Mouse (Mus musculus) stomach, postnatal 0 days (tissue): ENCODE measurements at regions not wholly inside any gene's neighbourhood (a gene's known extent, or its start where the extent isn't known, plus 50 kb on each side); places are given as distances from the start of the nearest gene placed in this dataset.

Experiments used
- ATAC-seq: fragments of 200-750 bp; cut with Nextera tagmentation; 2 replicates; pipeline ENCODE4 v1.8.0; 2017; ENCODE audit not compliant: low FRiP score, low TSS enrichment
- DNase-seq: peaks from one replicate; pipeline ENCODE4 v3.0.0-alpha.2; 2016; ENCODE audit warnings: low spot score
- H3K27ac ChIP-seq: fragments of 300-500 bp; sonication (generic); replicated peaks from 2 replicates; pipeline ENCODE4 v1.5.1; 2014; ENCODE audit warnings: mild to moderate bottlenecking, control low read depth
- H3K27me3 ChIP-seq: fragments of 300-500 bp; sonication (generic); 2 replicates; pipeline ENCODE4 v1.6.1; 2014; ENCODE audit warnings: low read length; ENCODE audit not compliant: control insufficient read depth, insufficient read depth
- H3K36me3 ChIP-seq: fragments of 300-500 bp; sonication (generic); 2 replicates; pipeline ENCODE4 v1.6.1; 2014; ENCODE audit warnings: low read length, mixed read lengths; ENCODE audit not compliant: control insufficient read depth, insufficient read depth
- H3K4me1 ChIP-seq: fragments of 300-500 bp; sonication (generic); replicated peaks from 2 replicates; pipeline ENCODE4 v1.6.1; 2014; ENCODE audit warnings: antibody characterized with exemption; ENCODE audit not compliant: control insufficient read depth, insufficient read depth
- H3K4me2 ChIP-seq: fragments of 300-500 bp; sonication (generic); replicated peaks from 2 replicates; pipeline ENCODE4 v1.6.1; 2014; ENCODE audit warnings: low read depth, mild to moderate bottlenecking, control low read depth, moderate library complexity
- H3K4me3 ChIP-seq: fragments of 300-500 bp; sonication (generic); 2 replicates; pipeline ENCODE4 v1.5.1; 2014; ENCODE audit warnings: low read depth, low read length, control low read depth
- H3K9ac ChIP-seq: fragments of 300-500 bp; sonication (generic); 2 replicates; pipeline ENCODE4 v1.6.1; 2014; ENCODE audit warnings: mild to moderate bottlenecking, low read length, control low read depth, mixed read lengths
- H3K9me3 ChIP-seq: fragments of 300-500 bp; sonication (generic); 2 replicates; pipeline ENCODE4 v1.6.1; 2016; ENCODE audit warnings: low read length; ENCODE audit not compliant: control insufficient read depth
- CTCF ChIP-seq: IDR thresholded peaks from 2 replicates; pipeline ENCODE4 v1.5.1; 2016; ENCODE audit warnings: antibody characterized with exemption, low read depth, mild to moderate bottlenecking, moderate library complexity
- EP300 ChIP-seq: optimal IDR thresholded peaks from 2 replicates; pipeline ENCODE3; 2016; ENCODE audit warnings: antibody characterized with exemption
- WGBS: fragments of 180-500 bp; shearing (Covaris S2); extraction: QIAGEN DNeasy Blood & Tissue Kit; methylation state at CpG from one replicate; pipeline ENCODE4 v1.1.7; 2014; 5-methylcytosine and 5-hydroxymethylcytosine counted together

DNA sequence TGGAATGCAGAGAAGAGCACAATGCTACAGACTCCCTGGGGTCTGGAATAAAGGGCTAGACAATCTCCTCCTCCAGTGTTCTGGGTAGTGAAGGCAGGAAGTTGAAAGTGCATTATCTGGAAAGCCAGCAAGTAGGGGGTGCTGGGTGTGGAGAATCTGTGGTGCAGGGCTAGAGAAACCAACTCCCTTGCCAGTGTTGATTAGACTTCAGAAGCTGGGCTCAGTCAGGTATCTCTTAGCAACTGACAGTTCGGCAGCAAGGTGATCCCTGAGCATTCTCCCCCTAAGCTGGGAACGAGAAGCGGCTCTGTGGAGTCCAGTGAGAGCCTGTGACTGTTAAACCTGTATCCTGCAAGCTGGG, 265.7 kb downstream of the Cyp26b1 start:
- H3K4me3 ChIP-seq: no peak overlapping the region
- no peak overlapping the region for H3K9ac ChIP-seq
- ATAC-seq (no peak), DNase-seq (no peak)
- H3K9me3 ChIP-seq: no peaks in the 10 kb centered on the region
- TF ChIP-seq CTCF (no peak), EP300 (no peak)
- no peaks in the 10 kb centered on the region for H3K27me3 ChIP-seq
- no peak overlapping the region for H3K4me2 ChIP-seq
- H3K4me1 ChIP-seq: no peaks in the 10 kb centered on the region
- no peaks in the 10 kb centered on the region for H3K36me3 ChIP-seq
- H3K27ac ChIP-seq: no peak overlapping the region
- WGBS: 53% methylated on average over 3 of the region's 3 CpGs

DNA sequence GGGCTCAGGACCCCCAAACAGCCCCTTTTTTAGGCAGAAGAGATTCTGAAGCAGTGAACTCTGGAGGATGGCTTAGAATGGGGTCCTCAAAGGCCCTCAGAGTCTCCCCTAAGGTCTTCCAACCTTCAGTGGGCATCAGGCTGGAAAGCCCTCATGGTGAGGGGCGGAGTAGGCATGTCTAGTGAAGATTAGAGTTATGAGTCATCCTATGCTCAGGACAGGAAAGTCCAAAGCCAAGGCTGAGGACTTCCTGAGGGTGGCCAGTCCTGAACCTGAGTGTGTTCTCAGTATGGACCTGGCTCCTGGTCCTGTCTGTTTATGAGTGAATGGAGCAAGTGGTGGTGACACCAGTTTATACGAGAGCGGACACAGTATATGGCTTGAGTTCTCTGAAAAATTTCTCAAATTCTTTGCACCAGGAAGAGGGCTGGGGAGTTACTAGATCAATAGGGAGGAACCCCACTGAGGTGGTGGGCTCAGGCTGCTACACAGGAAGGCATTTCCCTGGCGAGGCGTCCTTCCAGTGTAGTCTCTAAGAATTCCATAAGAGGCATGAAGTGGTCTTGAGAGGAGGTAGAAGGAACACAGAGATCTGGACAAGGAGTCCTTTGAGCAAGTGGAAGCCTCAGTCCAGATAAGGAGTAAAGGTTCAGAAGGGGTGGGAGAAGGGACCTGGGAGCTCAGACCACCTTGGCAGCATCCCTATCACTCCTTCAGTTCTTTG, 266.2 kb downstream of the Cyp26b1 start:
- ATAC-seq: no peak

GRCm38 (mm10) chr6:84325384-84326114, 268.2 kb downstream of the Cyp26b1 start:
- Histone ChIP-seq H3K4me1 (no peaks in the 10 kb centered on the region), H3K9me3 (no peaks in the 10 kb centered on the region), H3K4me3 (no peak overlapping the region), H3K27ac (no peak overlapping the region), H3K36me3 (no peaks in the 10 kb centered on the region), H3K27me3 (no peaks in the 10 kb centered on the region), H3K4me2 (no peak overlapping the region), H3K9ac (no peak overlapping the region)
- DNase-seq (no peak), ATAC-seq (no peak)
- TF ChIP-seq CTCF (no peak), EP300 (no peak)
- WGBS: 54% methylated on average over 5 of the region's 5 CpGs

More for the DNA sequence above, 266.2 kb downstream of the Cyp26b1 start:
- no peak overlapping the region for H3K9ac ChIP-seq
- H3K36me3 ChIP-seq: no peaks in the 10 kb centered on the region
- H3K9me3 ChIP-seq: no peaks in the 10 kb centered on the region
- no peaks in the 10 kb centered on the region for H3K4me1 ChIP-seq
- TF ChIP-seq CTCF (no peak), EP300 (no peak)
- H3K4me3 ChIP-seq: no peak overlapping the region
- H3K27ac ChIP-seq: no peak overlapping the region
- no peak overlapping the region for H3K4me2 ChIP-seq
- H3K27me3 ChIP-seq: no peaks in the 10 kb centered on the region
- no peak for DNase-seq
- WGBS: 75% methylated on average over 5 of the region's 5 CpGs

- DNase-seq (no peak), ATAC-seq (no peak)
- Histone ChIP-seq H3K9me3 (no peaks in the 10 kb centered on the region), H3K9ac (no peak overlapping the region), H3K4me2 (no peak overlapping the region), H3K36me3 (no peaks in the 10 kb centered on the region), H3K27me3 (no peaks in the 10 kb centered on the region), H3K4me1 (no peaks in the 10 kb centered on the region), H3K4me3 (no peak overlapping the region), H3K27ac (no peak overlapping the region)
- no peak for TF ChIP-seq CTCF
- TF ChIP-seq EP300: no peak
- 86% methylated on average over 4 of the region's 4 CpGs for WGBS
Observed at GRCm38 (mm10) chr6:84324185-84324584, 269.5 kb downstream of the Cyp26b1 start.

DNA sequence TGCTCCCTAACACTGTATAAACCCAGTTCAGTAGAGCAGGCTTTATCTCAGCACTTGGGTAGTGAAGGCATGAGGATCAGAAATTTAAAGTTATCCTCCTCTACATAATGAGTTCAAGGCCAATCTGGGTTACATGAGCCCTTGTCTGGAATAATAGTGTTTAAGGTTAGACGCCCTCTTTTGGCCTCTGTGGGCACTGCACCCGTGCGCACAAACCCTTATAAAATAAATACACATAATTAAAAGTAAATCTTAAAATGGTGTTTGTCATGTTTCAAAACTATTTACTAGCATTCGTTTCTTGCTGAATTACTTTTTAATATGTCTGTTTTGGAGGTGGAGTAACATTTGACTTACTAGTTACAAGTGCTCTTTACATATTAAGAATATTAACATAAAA, 271.2 kb downstream of the Cyp26b1 start:
- ATAC-seq (no peak), DNase-seq (no peak)
- Histone ChIP-seq H3K9me3 (no peaks in the 10 kb centered on the region), H3K27me3 (no peaks in the 10 kb centered on the region), H3K27ac (no peak overlapping the region), H3K36me3 (no peaks in the 10 kb centered on the region), H3K4me3 (no peak overlapping the region), H3K4me1 (no peaks in the 10 kb centered on the region), H3K4me2 (no peak overlapping the region), H3K9ac (no peak overlapping the region)
- TF ChIP-seq CTCF (no peak), EP300 (no peak)
- WGBS: 87% methylated on average over 4 of the region's 4 CpGs

GRCm38 (mm10) chr6:84320586-84320985, 273.1 kb downstream of the Cyp26b1 start:
- no peak for TF ChIP-seq EP300
- TF ChIP-seq CTCF: peak; percentile 60
- no peaks in the 10 kb centered on the region for H3K27me3 ChIP-seq

More at GRCm38 (mm10) chr6:84320586-84320985, 273.1 kb downstream of the Cyp26b1 start:
- no peak overlapping the region for H3K4me3 ChIP-seq
- no peaks in the 10 kb centered on the region for H3K9me3 ChIP-seq
- DNase-seq: peak; percentile 24
- H3K4me1 ChIP-seq: no peaks in the 10 kb centered on the region
- ATAC-seq: no peak
- H3K36me3 ChIP-seq: no peaks in the 10 kb centered on the region
- no peak overlapping the region for H3K4me2 ChIP-seq
- H3K9ac ChIP-seq: no peak overlapping the region
- WGBS: 79% methylated on average over 1 of the region's 1 CpGs
- H3K27ac ChIP-seq: no peak overlapping the region
